Mouse (Mus musculus) olfactory bulb, adult 2 months (tissue): Measurements from ENCODE around the gene Chmp6.

Source experiments
- CTCF ChIP-seq: fragments of 200-500 bp; IDR thresholded peaks from 2 replicates; pipeline ENCODE4 v1.5.1; 2012; ENCODE audit warnings: low read depth, mild to moderate bottlenecking, low read length, moderate library complexity; ENCODE audit not compliant: insufficient read depth
- POLR2A ChIP-seq: fragments of 200-500 bp; IDR thresholded peaks from 2 replicates; pipeline ENCODE4 v1.6.1; 2012; ENCODE audit warnings: mild to moderate bottlenecking, low read depth, low read length, moderate library complexity; ENCODE audit not compliant: insufficient read depth

DNA sequence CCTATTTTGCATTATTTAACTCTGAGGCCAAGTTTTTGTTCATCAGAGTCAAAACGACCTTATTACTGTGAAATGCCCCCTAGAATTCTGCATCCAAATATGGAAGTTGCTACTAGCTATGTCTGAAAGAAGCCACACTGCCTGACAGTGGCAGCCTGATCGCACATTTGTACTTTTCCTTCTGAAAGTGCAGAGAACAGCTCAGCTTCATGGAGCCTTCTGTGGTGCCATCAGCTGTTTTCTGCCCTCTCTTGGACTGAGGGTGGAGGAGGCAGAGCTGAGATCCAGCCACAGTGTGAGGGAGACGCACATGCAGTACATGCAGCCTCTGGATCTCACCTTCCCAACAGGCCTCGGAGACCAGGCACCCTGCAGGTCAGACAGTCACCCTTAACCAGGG is 44.7 kb upstream of the Chmp6 start:
- no peak for TF ChIP-seq CTCF
- no peak for TF ChIP-seq POLR2A
